Mouse (Mus musculus): ENCODE measurements around the gene Olfr459. TPM values are rescaled to one million over a fixed set of nuclear protein-coding genes. Genes with fewer than 3 reads are reported as not detected.

Olfr459 gene
- polyA plus RNA-seq, 2 experiments: not detected

DNA sequence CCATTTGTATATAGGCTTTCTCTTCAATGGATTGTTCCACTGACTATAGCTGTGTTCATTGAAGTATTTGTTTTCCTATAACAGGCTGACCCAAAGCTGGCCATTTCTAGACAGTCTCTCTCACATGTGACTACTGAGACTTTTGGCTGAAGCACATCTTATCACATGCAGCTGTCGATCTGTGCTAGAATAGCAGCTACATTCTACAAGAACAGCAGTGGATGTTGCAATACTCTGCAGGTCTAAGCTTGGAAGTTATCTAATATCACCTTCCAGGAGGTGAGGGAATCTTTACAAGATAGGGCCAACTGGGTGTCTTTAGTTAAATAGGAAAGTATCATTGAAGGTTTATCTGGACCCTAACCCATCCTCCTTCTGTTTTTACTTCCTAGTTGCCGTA lies 53.5 kb downstream of the Olfr459 start:
- H3K4me3 ChIP-seq (replicated peaks; ENCODE audit: low read length): no peak overlapping the region
- no peak overlapping the region for H3K9ac ChIP-seq (ENCODE audit: low read depth, low read length, severe bottlenecking)
- DNase-seq (ENCODE audit: low spot score): no peak
- H3K4me1 ChIP-seq (ENCODE audit: control insufficient read depth, insufficient read depth, low read length): no peaks in the 10 kb centered on the region
- WGBS: 82% methylated on average over 2 of the region's 2 CpGs
- H3K4me2 ChIP-seq (replicated peaks; ENCODE audit: low read depth, low read length, severe bottlenecking): no peak overlapping the region
- H3K9me3 ChIP-seq (ENCODE audit: control insufficient read depth, low read length): no peaks in the 10 kb centered on the region
- H3K27me3 ChIP-seq (ENCODE audit: control insufficient read depth, insufficient read depth, low read length): no peaks in the 10 kb centered on the region
- no peak for ATAC-seq (ENCODE audit: low FRiP score, low read depth)
- no peaks in the 10 kb centered on the region for H3K36me3 ChIP-seq (ENCODE audit: control insufficient read depth, insufficient read depth, low read length)
- no peak overlapping the region for H3K27ac ChIP-seq (replicated peaks; ENCODE audit: low read depth, low read length)
- TF ChIP-seq POLR2A (IDR thresholded peaks at IDR 0.05; ENCODE audit: borderline replicate concordance, extremely low read depth, insufficient read depth, insufficient read length): no peak

Other genes with a start within 250 kb of the Olfr459 start
- gene Ephb6, start 169.7 kb downstream of the Olfr459 start, polyA plus RNA-seq (2012; rRNA removed): 16.6 and 23.6 TPM in 2 replicates
- 16.7 and 18.8 TPM in 2 replicates for gene Ephb6, start 169.7 kb downstream of the Olfr459 start, polyA plus RNA-seq (2014; fragmentation: Nextera tagmentation; extraction: Ambion mirVana)
- 0.69 and 0.74 TPM in 2 replicates for gene Trpv6, start 138.8 kb downstream of the Olfr459 start, polyA plus RNA-seq (2012; rRNA removed)
- gene Trpv6, start 138.8 kb downstream of the Olfr459 start, polyA plus RNA-seq (2014; fragmentation: Nextera tagmentation; extraction: Ambion mirVana): 0.84 and 1.2 TPM in 2 replicates
- gene Trpv5, start 94.4 kb downstream of the Olfr459 start, polyA plus RNA-seq (2012; rRNA removed): not detected in 2 replicates
- gene Trpv5, start 94.4 kb downstream of the Olfr459 start, polyA plus RNA-seq (2014; fragmentation: Nextera tagmentation; extraction: Ambion mirVana): not detected in 2 replicates
- not detected in 2 replicates for gene Llcfc1, start 90.7 kb downstream of the Olfr459 start, polyA plus RNA-seq (2012; rRNA removed)
- not detected in 2 replicates for gene Llcfc1, start 90.7 kb downstream of the Olfr459 start, polyA plus RNA-seq (2014; fragmentation: Nextera tagmentation; extraction: Ambion mirVana)
- 1.6 and 2.5 TPM in 2 replicates for gene Kel, start 70.8 kb downstream of the Olfr459 start, polyA plus RNA-seq (2012; rRNA removed)
- gene Kel, start 70.8 kb downstream of the Olfr459 start, polyA plus RNA-seq (2014; fragmentation: Nextera tagmentation; extraction: Ambion mirVana): 0.43 and 0.56 TPM in 2 replicates
- not detected in 2 replicates for gene Pip, start 72.4 kb upstream of the Olfr459 start, polyA plus RNA-seq (2012; rRNA removed)
- gene Pip, start 72.4 kb upstream of the Olfr459 start, polyA plus RNA-seq (2014; fragmentation: Nextera tagmentation; extraction: Ambion mirVana): not detected in 2 replicates
- not detected in 2 replicates for gene Sval2, start 77.8 kb upstream of the Olfr459 start, polyA plus RNA-seq (2012; rRNA removed)
- gene Sval2, start 77.8 kb upstream of the Olfr459 start, polyA plus RNA-seq (2014; fragmentation: Nextera tagmentation; extraction: Ambion mirVana): not detected in 2 replicates
- not detected in 2 replicates for gene Sval1, start 176.5 kb upstream of the Olfr459 start, polyA plus RNA-seq (2012; rRNA removed)
- not detected in 2 replicates for gene Sval1, start 176.5 kb upstream of the Olfr459 start, polyA plus RNA-seq (2014; fragmentation: Nextera tagmentation; extraction: Ambion mirVana)
- gene Sval3, start 193.0 kb upstream of the Olfr459 start, polyA plus RNA-seq (2012; rRNA removed): not detected in 2 replicates
- not detected in 2 replicates for gene Sval3, start 193.0 kb upstream of the Olfr459 start, polyA plus RNA-seq (2014; fragmentation: Nextera tagmentation; extraction: Ambion mirVana)

Data from limb, embryonic 14.5 days (tissue).